Mouse (Mus musculus) erythroblast, embryonic 14.5 days (primary cell): ENCODE measurements around the gene Plin1.

ENCODE experiments used
- GATA1 ChIP-seq: IDR thresholded peaks from 2 replicates; pipeline ENCODE4 v1.6.1; 2012; ENCODE audit warnings: low read length, inconsistent platforms, mixed read lengths
- TAL1 ChIP-seq: IDR thresholded peaks from 3 replicates; pipeline ENCODE4 v1.6.1; 2012; ENCODE audit warnings: low read length, inconsistent platforms, mixed read lengths

GRCm38 (mm10) chr7:79762106-79762505 is 29.4 kb upstream of the Plin1 start:
- TF ChIP-seq GATA1 (no peak), TAL1 (no peak)
